Mouse (Mus musculus): Measurements from ENCODE around the gene Spc25.

GRCm38 (mm10) chr2:69205185-69205584, 809 bp downstream of the Spc25 start:
- TF ChIP-seq CTCF (IDR thresholded peaks at IDR 0.05; ENCODE audit: low read depth, low read length): no peak
- no peak for TF ChIP-seq TAL1 (conservative IDR thresholded peaks at IDR 0.05; ENCODE audit: low read depth, low read length)
- no peak for TF ChIP-seq GATA1 (IDR thresholded peaks at IDR 0.05; ENCODE audit: borderline replicate concordance, low read length)

Measured in G1E (cell line).